Mouse (Mus musculus): Measurements from ENCODE around the gene Tmem143. TPM values are rescaled to one million over a fixed set of nuclear protein-coding genes. Genes with fewer than 3 reads are reported as not detected.
"Not testable (repeated sequence)": the region's sequence is repeated elsewhere in the genome, so short reads cannot be mapped to it uniquely, and the experiment has no call there.

The Tmem143 gene
- total and polyA plus RNA-seq, 2 experiments from 2014 or later = 4.9 to 29.7 TPM

DNA sequence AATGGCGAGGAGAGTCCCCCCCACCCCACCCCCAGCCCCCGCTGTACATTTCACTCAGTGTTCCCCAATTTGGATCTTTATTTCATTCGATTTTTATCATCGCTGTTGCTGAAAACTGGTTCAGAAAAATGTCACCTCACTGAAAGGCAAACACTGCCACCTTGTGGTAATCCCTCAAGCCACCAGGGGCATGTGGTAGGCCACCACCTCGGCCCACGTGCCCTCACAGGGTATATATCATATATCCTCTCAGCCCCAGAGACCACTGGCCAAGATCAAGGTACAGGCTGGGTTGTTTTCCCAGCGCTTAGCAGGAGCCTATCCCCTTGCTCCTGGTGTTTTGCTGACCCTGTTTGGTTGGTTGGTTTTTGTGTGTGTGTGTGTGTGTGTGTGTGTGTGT, 38.4 kb downstream of the Tmem143 start:
- no peak overlapping the region for H3K27ac ChIP-seq (ENCODE audit: low read depth, low read length)
- ATAC-seq (peak; percentile 55), DNase-seq (peak; percentile 68)
- no peaks in the 10 kb centered on the region for H3K36me3 ChIP-seq (ENCODE audit: insufficient read depth)
- H3K27me3 ChIP-seq (ENCODE audit: insufficient read depth, low read length) = no peaks in the 10 kb centered on the region
- H3K4me2 ChIP-seq (ENCODE audit: low read depth) = no peak overlapping the region
- TF ChIP-seq CTCF (IDR thresholded peaks at IDR 0.05; ENCODE audit: low read depth) = peak; percentile 82
- no peak overlapping the region for H3K9ac ChIP-seq
- no peak overlapping the region for H3K4me3 ChIP-seq (ENCODE audit: low read depth, low read length)
- H3K4me1 ChIP-seq (ENCODE audit: insufficient read depth) = no peaks in the 10 kb centered on the region
- no peaks in the 10 kb centered on the region for H3K9me3 ChIP-seq (ENCODE audit: low read length)
- WGBS = 22% methylated on average over 7 of the region's 7 CpGs

GRCm38 (mm10) chr7:45939836-45940235, 43.1 kb downstream of the Tmem143 start:
- Histone ChIP-seq H3K4me1 (ENCODE audit: insufficient read depth) (no peaks in the 10 kb centered on the region), H3K27ac (ENCODE audit: low read depth, low read length) (no peak overlapping the region), H3K9ac (no peak overlapping the region), H3K4me3 (ENCODE audit: low read depth, low read length) (no peak overlapping the region), H3K36me3 (ENCODE audit: insufficient read depth) (no peaks in the 10 kb centered on the region), H3K9me3 (ENCODE audit: low read length) (no peaks in the 10 kb centered on the region), H3K27me3 (ENCODE audit: insufficient read depth, low read length) (no peaks in the 10 kb centered on the region), H3K4me2 (ENCODE audit: low read depth) (no peak overlapping the region)
- no peak for ATAC-seq
- no peak for DNase-seq
- 47% methylated on average over 2 of the region's 2 CpGs for WGBS
- TF ChIP-seq CTCF (IDR thresholded peaks at IDR 0.05; ENCODE audit: low read depth) = no peak

GRCm38 (mm10) chr7:45941986-45942385, 45.2 kb downstream of the Tmem143 start:
- Histone ChIP-seq H3K4me2 (ENCODE audit: low read depth) (no peak overlapping the region), H3K27me3 (ENCODE audit: insufficient read depth, low read length) (no peaks in the 10 kb centered on the region), H3K27ac (ENCODE audit: low read depth, low read length) (no peak overlapping the region), H3K9ac (no peak overlapping the region), H3K36me3 (ENCODE audit: insufficient read depth) (no peaks in the 10 kb centered on the region), H3K4me3 (ENCODE audit: low read depth, low read length) (no peak overlapping the region), H3K4me1 (ENCODE audit: insufficient read depth) (no peaks in the 10 kb centered on the region), H3K9me3 (ENCODE audit: low read length) (no peaks in the 10 kb centered on the region)
- TF ChIP-seq CTCF (IDR thresholded peaks at IDR 0.05; ENCODE audit: low read depth) = no peak
- ATAC-seq = no peak
- no peak for DNase-seq
- WGBS = 90% methylated on average over 9 of the region's 9 CpGs

GRCm38 (mm10) chr7:45943280-45943679, 46.5 kb downstream of the Tmem143 start:
- H3K27me3 ChIP-seq (ENCODE audit: insufficient read depth, low read length) = not testable (repeated sequence)
- TF ChIP-seq CTCF (IDR thresholded peaks at IDR 0.05; ENCODE audit: low read depth) = peak; percentile 46
- 50% methylated on average over 1 of the region's 1 CpGs for WGBS

GRCm38 (mm10) chr7:45949061-45949460, 52.3 kb downstream of the Tmem143 start:
- Histone ChIP-seq H3K4me3 (ENCODE audit: low read depth, low read length) (no peak overlapping the region), H3K9ac (no peak overlapping the region), H3K9me3 (ENCODE audit: low read length) (no peaks in the 10 kb centered on the region), H3K36me3 (ENCODE audit: insufficient read depth) (no peaks in the 10 kb centered on the region), H3K4me1 (ENCODE audit: insufficient read depth) (no peaks in the 10 kb centered on the region), H3K27ac (ENCODE audit: low read depth, low read length) (no peak overlapping the region), H3K27me3 (ENCODE audit: insufficient read depth, low read length) (no peaks in the 10 kb centered on the region), H3K4me2 (ENCODE audit: low read depth) (no peak overlapping the region)
- DNase-seq = no peak
- TF ChIP-seq CTCF (IDR thresholded peaks at IDR 0.05; ENCODE audit: low read depth) = no peak
- no peak for ATAC-seq
- 79% methylated on average over 4 of the region's 4 CpGs for WGBS

More at GRCm38 (mm10) chr7:45943280-45943679, 46.5 kb downstream of the Tmem143 start:
- H3K4me2 ChIP-seq (ENCODE audit: low read depth); ATAC-seq; H3K9ac ChIP-seq; H3K27ac ChIP-seq (ENCODE audit: low read depth, low read length); H3K9me3 ChIP-seq (ENCODE audit: low read length); H3K4me3 ChIP-seq (ENCODE audit: low read depth, low read length); H3K36me3 ChIP-seq (ENCODE audit: insufficient read depth); DNase-seq; H3K4me1 ChIP-seq (ENCODE audit: insufficient read depth): not testable (repeated sequence)

DNA sequence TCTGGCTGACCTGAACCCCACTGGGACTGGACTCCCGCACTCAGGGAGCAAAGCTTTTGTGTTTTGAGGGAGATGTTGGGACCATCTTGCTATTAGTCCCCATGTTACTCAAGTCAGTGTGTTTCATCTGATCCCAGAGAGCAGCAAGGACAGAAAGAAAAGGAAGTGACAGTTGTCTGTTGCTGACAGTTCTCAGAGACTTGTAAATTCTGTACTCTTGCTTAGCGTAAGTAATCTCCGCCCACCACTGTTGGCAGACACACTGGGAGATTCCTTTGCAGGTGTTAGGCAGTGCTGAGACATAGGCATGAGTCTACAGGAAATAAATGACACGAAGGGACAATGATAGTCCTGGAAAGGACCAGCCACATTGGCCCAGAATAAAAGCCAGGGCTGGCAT, 59.9 kb downstream of the Tmem143 start:
- TF ChIP-seq CTCF (IDR thresholded peaks at IDR 0.05; ENCODE audit: low read depth) = no peak
- no peak for ATAC-seq
- H3K9ac ChIP-seq = no peak overlapping the region
- H3K4me2 ChIP-seq (ENCODE audit: low read depth) = no peak overlapping the region
- WGBS = 73% methylated on average over 4 of the region's 4 CpGs
- no peaks in the 10 kb centered on the region for H3K4me1 ChIP-seq (ENCODE audit: insufficient read depth)
- H3K36me3 ChIP-seq (ENCODE audit: insufficient read depth) = no peaks in the 10 kb centered on the region
- H3K27ac ChIP-seq (ENCODE audit: low read depth, low read length) = no peak overlapping the region
- no peaks in the 10 kb centered on the region for H3K27me3 ChIP-seq (ENCODE audit: insufficient read depth, low read length)
- no peak overlapping the region for H3K4me3 ChIP-seq (ENCODE audit: low read depth, low read length)
- no peak for DNase-seq
- H3K9me3 ChIP-seq (ENCODE audit: low read length) = no peaks in the 10 kb centered on the region

Other genes starting within 250 kb of the Tmem143 start
- gene Fut2, start 230.5 kb upstream of the Tmem143 start, total RNA-seq (2014; rRNA removed) = 0.15 TPM in 1 of 2 replicates, not detected in the other
- gene Fut2, start 230.5 kb upstream of the Tmem143 start, polyA plus RNA-seq (2015; fragmentation: Nextera tagmentation; extraction: Ambion mirVana) = 0.06 and 0.13 TPM in 2 replicates
- gene Ntn5, start 212.9 kb upstream of the Tmem143 start, total RNA-seq (2014; rRNA removed) = 0.23 and 0.33 TPM in 2 replicates
- gene Ntn5, start 212.9 kb upstream of the Tmem143 start, polyA plus RNA-seq (2015; fragmentation: Nextera tagmentation; extraction: Ambion mirVana) = 0.47 and 0.79 TPM in 2 replicates
- 0.52 and 0.62 TPM in 2 replicates for gene Sec1, start 202.5 kb upstream of the Tmem143 start, total RNA-seq (2014; rRNA removed)
- 0.18 and 0.34 TPM in 2 replicates for gene Sec1, start 202.5 kb upstream of the Tmem143 start, polyA plus RNA-seq (2015; fragmentation: Nextera tagmentation; extraction: Ambion mirVana)
- 104 and 122 TPM in 2 replicates for gene Car11, start 197.1 kb upstream of the Tmem143 start, total RNA-seq (2014; rRNA removed)
- gene Car11, start 197.1 kb upstream of the Tmem143 start, polyA plus RNA-seq (2015; fragmentation: Nextera tagmentation; extraction: Ambion mirVana) = 92.1 and 102 TPM in 2 replicates
- gene Dbp, start 191.9 kb upstream of the Tmem143 start, total RNA-seq (2014; rRNA removed) = 9.0 and 11.7 TPM in 2 replicates
- 6.4 and 6.6 TPM in 2 replicates for gene Dbp, start 191.9 kb upstream of the Tmem143 start, polyA plus RNA-seq (2015; fragmentation: Nextera tagmentation; extraction: Ambion mirVana)
- 891 and 1,057 TPM in 2 replicates for gene Rpl18, start 181.5 kb upstream of the Tmem143 start, total RNA-seq (2014; rRNA removed)
- 517 and 655 TPM in 2 replicates for gene Rpl18, start 181.5 kb upstream of the Tmem143 start, polyA plus RNA-seq (2015; fragmentation: Nextera tagmentation; extraction: Ambion mirVana)
- 19.6 and 21.5 TPM in 2 replicates for gene Sphk2, start 178.9 kb upstream of the Tmem143 start, total RNA-seq (2014; rRNA removed)
- 16.5 and 18.7 TPM in 2 replicates for gene Sphk2, start 178.9 kb upstream of the Tmem143 start, polyA plus RNA-seq (2015; fragmentation: Nextera tagmentation; extraction: Ambion mirVana)
- gene Fam83e, start 175.7 kb upstream of the Tmem143 start, total RNA-seq (2014; rRNA removed) = 0.31 and 0.33 TPM in 2 replicates
- 0.09 TPM in 1 of 2 replicates, not detected in the other for gene Fam83e, start 175.7 kb upstream of the Tmem143 start, polyA plus RNA-seq (2015; fragmentation: Nextera tagmentation; extraction: Ambion mirVana)
- not detected in 2 replicates for gene Spaca4, start 171.1 kb upstream of the Tmem143 start, total RNA-seq (2014; rRNA removed)
- gene Spaca4, start 171.1 kb upstream of the Tmem143 start, polyA plus RNA-seq (2015; fragmentation: Nextera tagmentation; extraction: Ambion mirVana) = not detected in 2 replicates
- gene Lmtk3, start 113.2 kb upstream of the Tmem143 start, total RNA-seq (2014; rRNA removed) = 128 and 144 TPM in 2 replicates
- gene Lmtk3, start 113.2 kb upstream of the Tmem143 start, polyA plus RNA-seq (2015; fragmentation: Nextera tagmentation; extraction: Ambion mirVana) = 8.9 and 12.5 TPM in 2 replicates
- 6.5 and 8.9 TPM in 2 replicates for gene Sult2b1, start 112.3 kb upstream of the Tmem143 start, total RNA-seq (2014; rRNA removed)
- gene Sult2b1, start 112.3 kb upstream of the Tmem143 start, polyA plus RNA-seq (2015; fragmentation: Nextera tagmentation; extraction: Ambion mirVana) = 9.6 and 10.0 TPM in 2 replicates
- gene Cyth2, start 82.4 kb upstream of the Tmem143 start, total RNA-seq (2014; rRNA removed) = 253 and 270 TPM in 2 replicates
- 282 and 317 TPM in 2 replicates for gene Cyth2, start 82.4 kb upstream of the Tmem143 start, polyA plus RNA-seq (2015; fragmentation: Nextera tagmentation; extraction: Ambion mirVana)
- 0.54 and 1.00 TPM in 2 replicates for gene Kcnj14, start 72.2 kb upstream of the Tmem143 start, total RNA-seq (2014; rRNA removed)
- gene Kcnj14, start 72.2 kb upstream of the Tmem143 start, polyA plus RNA-seq (2015; fragmentation: Nextera tagmentation; extraction: Ambion mirVana) = 0.48 and 1.1 TPM in 2 replicates
- gene Grwd1, start 66.0 kb upstream of the Tmem143 start, total RNA-seq (2014; rRNA removed) = 39.3 and 41.8 TPM in 2 replicates
- gene Grwd1, start 66.0 kb upstream of the Tmem143 start, polyA plus RNA-seq (2015; fragmentation: Nextera tagmentation; extraction: Ambion mirVana) = 55.9 and 60.7 TPM in 2 replicates
- gene Kdelr1, start 24.2 kb upstream of the Tmem143 start, total RNA-seq (2014; rRNA removed) = 129 TPM in 2 replicates
- 45.8 and 49.6 TPM in 2 replicates for gene Kdelr1, start 24.2 kb upstream of the Tmem143 start, polyA plus RNA-seq (2015; fragmentation: Nextera tagmentation; extraction: Ambion mirVana)
- 9.0 and 12.9 TPM in 2 replicates for gene Grin2d, start 18.6 kb upstream of the Tmem143 start, total RNA-seq (2014; rRNA removed)
- 1.9 and 3.4 TPM in 2 replicates for gene Grin2d, start 18.6 kb upstream of the Tmem143 start, polyA plus RNA-seq (2015; fragmentation: Nextera tagmentation; extraction: Ambion mirVana)
- 0.31 TPM in 1 of 2 replicates, not detected in the other for gene Syngr4, start 227 bp upstream of the Tmem143 start, total RNA-seq (2014; rRNA removed)
- gene Syngr4, start 227 bp upstream of the Tmem143 start, polyA plus RNA-seq (2015; fragmentation: Nextera tagmentation; extraction: Ambion mirVana) = 0.40 TPM in 2 replicates
- gene Emp3, start 24.5 kb downstream of the Tmem143 start, total RNA-seq (2014; rRNA removed) = 10.0 and 22.7 TPM in 2 replicates
- gene Emp3, start 24.5 kb downstream of the Tmem143 start, polyA plus RNA-seq (2015; fragmentation: Nextera tagmentation; extraction: Ambion mirVana) = 24.9 and 33.7 TPM in 2 replicates
- gene Ccdc114, start 27.1 kb downstream of the Tmem143 start, total RNA-seq (2014; rRNA removed) = 4.3 and 5.8 TPM in 2 replicates
- 3.1 and 5.1 TPM in 2 replicates for gene Ccdc114, start 27.1 kb downstream of the Tmem143 start, polyA plus RNA-seq (2015; fragmentation: Nextera tagmentation; extraction: Ambion mirVana)
- gene Abcc6, start 133.4 kb downstream of the Tmem143 start, total RNA-seq (2014; rRNA removed) = 0.54 and 0.62 TPM in 2 replicates
- gene Abcc6, start 133.4 kb downstream of the Tmem143 start, polyA plus RNA-seq (2015; fragmentation: Nextera tagmentation; extraction: Ambion mirVana) = 0.11 and 0.34 TPM in 2 replicates
- gene Nomo1, start 136.8 kb downstream of the Tmem143 start, total RNA-seq (2014; rRNA removed) = 40.5 and 41.1 TPM in 2 replicates
- gene Nomo1, start 136.8 kb downstream of the Tmem143 start, polyA plus RNA-seq (2015; fragmentation: Nextera tagmentation; extraction: Ambion mirVana) = 27.3 and 32.9 TPM in 2 replicates
- gene Kcnj11, start 203.8 kb downstream of the Tmem143 start, total RNA-seq (2014; rRNA removed) = 13.1 TPM in 2 replicates
- 2.6 TPM in 2 replicates for gene Kcnj11, start 203.8 kb downstream of the Tmem143 start, polyA plus RNA-seq (2015; fragmentation: Nextera tagmentation; extraction: Ambion mirVana)

Measured in forebrain, postnatal 0 days (tissue).